Mouse (Mus musculus) hindbrain, postnatal 0 days (tissue): ENCODE measurements around the gene C2cd2l. TPM values are rescaled to one million over a fixed set of nuclear protein-coding genes. Genes with fewer than 3 reads are reported as not detected.
"Not testable (repeated sequence)": the region's sequence is repeated elsewhere in the genome, so short reads cannot be mapped to it uniquely, and the experiment has no call there.

Experiments
- ATAC-seq: fragments of 200-750 bp; cut with Nextera tagmentation; 2 replicates; pipeline ENCODE4 v1.8.0; 2017; ENCODE audit warnings: mild to moderate bottlenecking, moderate TSS enrichment, moderate library complexity
- DNase-seq: peaks from one replicate; pipeline ENCODE4 v3.0.0-alpha.2; 2015; ENCODE audit warnings: low spot score
- H3K27ac ChIP-seq: fragments of 300-500 bp; sonication (generic); 2 replicates; pipeline ENCODE4 v1.5.1; 2014; ENCODE audit warnings: mild to moderate bottlenecking
- H3K27me3 ChIP-seq: fragments of 300-500 bp; sonication (generic); 2 replicates; pipeline ENCODE4 v1.6.1; 2014; ENCODE audit warnings: low read length, mixed read lengths; ENCODE audit not compliant: insufficient read depth
- H3K36me3 ChIP-seq: fragments of 300-500 bp; sonication (generic); 2 replicates; pipeline ENCODE4 v1.6.1; 2014; ENCODE audit warnings: low read length, mixed read lengths; ENCODE audit not compliant: insufficient read depth
- H3K4me1 ChIP-seq: fragments of 300-500 bp; sonication (generic); 2 replicates; pipeline ENCODE4 v1.6.1; 2014; ENCODE audit warnings: antibody characterized with exemption, low read length, mixed read lengths; ENCODE audit not compliant: insufficient read depth
- H3K4me2 ChIP-seq: fragments of 300-500 bp; sonication (generic); 2 replicates; pipeline ENCODE4 v1.6.1; 2014; ENCODE audit warnings: low read depth, mild to moderate bottlenecking, low read length, moderate library complexity, mixed read lengths
- H3K4me3 ChIP-seq: fragments of 300-500 bp; sonication (generic); 2 replicates; pipeline ENCODE4 v1.5.1; 2014; ENCODE audit warnings: low read length
- H3K9ac ChIP-seq: fragments of 300-500 bp; sonication (generic); replicated peaks from 2 replicates; pipeline ENCODE4 v1.6.1; 2014; ENCODE audit warnings: mild to moderate bottlenecking, low read length, moderate library complexity, mixed read lengths
- H3K9me3 ChIP-seq: fragments of 300-500 bp; sonication (generic); 2 replicates; pipeline ENCODE4 v1.6.1; 2016; ENCODE audit warnings: low read length, mixed read lengths
- CTCF ChIP-seq: IDR thresholded peaks from 2 replicates; pipeline ENCODE4 v1.5.1; 2016; ENCODE audit warnings: antibody characterized with exemption, control low read depth, low read depth
- WGBS: fragments of 180-500 bp; shearing (Covaris S2); extraction: QIAGEN DNeasy Blood & Tissue Kit; methylation state at CpG from one replicate; pipeline ENCODE4 v1.1.7; 2014; 5-methylcytosine and 5-hydroxymethylcytosine counted together
- polyA plus RNA-seq: library from polyadenylated mRNA; unstranded; fragments of >200 nt; fragmentation: Nextera tagmentation; extraction: Ambion mirVana; gene quantifications from 2 replicates; pipeline ENCODE4 v1.2.1, GENCODE M21; 2015
- total RNA-seq: library from RNA; depleted of rRNA; stranded (reverse); fragments of >200 nt; gene quantifications from 2 replicates; pipeline ENCODE4 v1.2.3, GENCODE M21; 2014

The C2cd2l gene
- total and polyA plus RNA-seq, 2 experiments from 2014 or later = 22.8 to 55.6 TPM

GRCm38 (mm10) chr9:44337436-44338169, 17.5 kb upstream of the C2cd2l start:
- no peak overlapping the region for H3K4me3 ChIP-seq

DNA sequence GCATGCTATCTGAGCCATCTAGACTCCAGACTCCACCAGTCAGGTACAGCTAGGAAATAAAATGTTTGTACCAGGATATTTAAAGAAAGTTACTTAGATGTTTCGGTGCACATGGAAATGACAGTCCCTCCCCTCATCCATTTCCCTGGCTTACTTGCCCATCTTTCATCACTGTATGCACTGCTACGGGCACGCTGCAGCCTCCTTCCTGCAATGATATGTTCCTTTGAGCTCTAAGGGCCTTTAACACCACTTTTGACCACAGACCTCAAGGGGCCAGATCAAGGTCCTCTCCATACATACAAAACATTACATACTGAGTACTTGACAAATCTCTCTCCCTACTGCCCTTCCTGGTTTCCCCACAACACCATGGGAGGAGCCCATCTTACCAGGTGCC, 16.9 kb upstream of the C2cd2l start:
- H3K4me2 ChIP-seq = peak overlapping the region; percentile 90
- no peaks in the 10 kb centered on the region for H3K27me3 ChIP-seq
- H3K36me3 ChIP-seq = peaks cover 21% of the 10 kb centered on the region
- H3K9me3 ChIP-seq = no peaks in the 10 kb centered on the region
- 71% methylated on average over 3 of the region's 3 CpGs for WGBS
- DNase-seq (no peak), ATAC-seq (no peak)
- H3K9ac ChIP-seq = no peak overlapping the region; the same call in 1 of the 2 replicates
- no peak overlapping the region for H3K27ac ChIP-seq
- H3K4me1 ChIP-seq = peaks cover 3% of the 10 kb centered on the region; the same call in 1 of the 2 replicates
- TF ChIP-seq CTCF = no peak
- H3K4me3 ChIP-seq = peak overlapping the region; percentile 23

More at GRCm38 (mm10) chr9:44337436-44338169, 17.5 kb upstream of the C2cd2l start:
- no peak overlapping the region for H3K27ac ChIP-seq
- no peaks in the 10 kb centered on the region for H3K9me3 ChIP-seq
- peaks cover 3% of the 10 kb centered on the region for H3K4me1 ChIP-seq
- H3K36me3 ChIP-seq = peaks cover 15% of the 10 kb centered on the region
- no peaks in the 10 kb centered on the region for H3K27me3 ChIP-seq
- 52% methylated on average over 9 of the region's 9 CpGs for WGBS
- peak overlapping the region; percentile 5; the same call in 1 of the 2 replicates for H3K4me2 ChIP-seq
- no peak overlapping the region for H3K9ac ChIP-seq
- TF ChIP-seq CTCF = no peak
- no peak for ATAC-seq
- DNase-seq = no peak

- not testable (repeated sequence) for H3K27me3 ChIP-seq, H3K9ac ChIP-seq, H3K9me3 ChIP-seq, H3K4me1 ChIP-seq, H3K27ac ChIP-seq, DNase-seq, ATAC-seq
- Histone ChIP-seq H3K4me2 (peak overlapping the region; percentile 90), H3K36me3 (peaks cover 25% of the 10 kb centered on the region), H3K4me3 (peak overlapping the region; percentile 23)
- 33% methylated on average over 4 of the region's 4 CpGs for WGBS
Observed at GRCm38 (mm10) chr9:44336513-44336912, 16.4 kb upstream of the C2cd2l start.

- Histone ChIP-seq H3K4me2 (peak overlapping the region; percentile 90), H3K4me1 (peaks cover 3% of the 10 kb centered on the region; the same call in 1 of the 2 replicates), H3K4me3 (peak overlapping the region; percentile 88), H3K36me3 (peaks cover 26% of the 10 kb centered on the region), H3K27me3 (no peaks in the 10 kb centered on the region), H3K27ac (peak overlapping the region; percentile 82), H3K9me3 (no peaks in the 10 kb centered on the region), H3K9ac (peak overlapping the region; percentile 91)
- TF ChIP-seq CTCF = no peak
- no peak for DNase-seq
- WGBS = 4% methylated on average over 5 of the region's 5 CpGs
- ATAC-seq = no peak
Observed at GRCm38 (mm10) chr9:44336093-44336406, 16.0 kb upstream of the C2cd2l start.

DNA sequence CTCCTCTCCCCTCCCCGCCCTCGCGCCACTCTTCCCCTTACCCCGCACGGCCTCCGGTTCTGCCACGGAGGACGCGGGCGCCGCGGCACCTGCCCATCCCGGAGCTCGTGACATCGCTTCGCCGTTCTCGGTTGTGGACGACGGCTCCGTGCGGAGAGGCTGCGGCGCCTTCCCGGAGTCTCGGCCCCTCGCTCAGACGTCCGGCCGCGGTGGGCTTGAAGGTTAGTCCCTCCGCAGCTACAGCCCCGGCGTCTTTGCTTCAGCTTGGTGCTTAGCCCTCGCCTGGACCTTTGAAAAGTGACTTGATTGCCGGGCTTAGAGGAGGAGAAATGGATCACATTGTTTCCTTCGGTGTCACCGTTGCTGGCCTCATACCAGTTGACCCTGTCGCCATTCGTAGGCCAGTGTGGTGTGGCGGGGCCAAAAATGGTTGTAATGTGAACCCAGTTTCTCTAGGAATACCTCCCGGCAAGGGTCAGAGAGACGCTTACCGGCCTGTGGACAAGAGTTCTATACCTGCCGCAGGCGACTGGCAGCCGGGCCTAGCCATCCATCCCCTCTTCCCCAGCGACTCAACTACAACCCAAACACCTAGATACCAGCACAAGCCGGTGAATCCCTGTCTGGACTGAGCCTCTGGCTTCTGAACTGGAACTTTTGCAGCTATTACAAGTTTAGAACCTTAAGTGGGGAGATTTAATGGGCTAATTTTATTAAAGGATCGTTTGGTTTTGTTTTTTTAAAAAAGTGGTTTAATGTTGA, 15.4 kb upstream of the C2cd2l start:
- no peak for DNase-seq
- under 1% methylated on average over 48 of the region's 50 CpGs for WGBS

GRCm38 (mm10) chr9:44334396-44335330, 14.6 kb upstream of the C2cd2l start, which contains the start of gene H2afx:
Gene H2afx (plus strand): TSS chr9:44334694.
- ATAC-seq (peak; percentile 98), DNase-seq (peak; percentile 99)
- peak within 1 kb of the TSS; percentile 88 for H3K4me3 ChIP-seq
- peak within 1 kb of the TSS; percentile 82 for H3K27ac ChIP-seq
- peak within 1 kb of the TSS; percentile 91 for H3K9ac ChIP-seq
- H3K36me3 ChIP-seq = peaks cover 36% of the 10 kb centered on the region
- H3K9me3 ChIP-seq = no peaks in the 10 kb centered on the region
- H3K27me3 ChIP-seq = no peaks in the 10 kb centered on the region
- peaks cover 3% of the 10 kb centered on the region; the same call in 1 of the 2 replicates for H3K4me1 ChIP-seq
- TF ChIP-seq CTCF = peak; percentile 58
- under 1% methylated on average over 83 of the region's 91 CpGs for WGBS
- peak within 1 kb of the TSS; percentile 90 for H3K4me2 ChIP-seq

More for the DNA sequence above, 15.4 kb upstream of the C2cd2l start:
- no peaks in the 10 kb centered on the region for H3K9me3 ChIP-seq
- H3K27ac ChIP-seq = peak overlapping the region; percentile 82
- H3K36me3 ChIP-seq = peaks cover 31% of the 10 kb centered on the region
- no peak for TF ChIP-seq CTCF
- ATAC-seq = no peak
- no peaks in the 10 kb centered on the region for H3K27me3 ChIP-seq
- peaks cover 3% of the 10 kb centered on the region; the same call in 1 of the 2 replicates for H3K4me1 ChIP-seq
- H3K4me3 ChIP-seq = peak overlapping the region; percentile 88
- H3K9ac ChIP-seq = peak overlapping the region; percentile 91
- H3K4me2 ChIP-seq = peak overlapping the region; percentile 90
